Mouse (Mus musculus): ENCODE measurements around the gene Svip. TPM values are rescaled to one million over a fixed set of nuclear protein-coding genes. Genes with fewer than 3 reads are reported as not detected.

The Svip gene
- polyA plus RNA-seq, 1 experiment: 1.2 TPM

GRCm38 (mm10) chr7:51985763-51986162 lies 20.1 kb downstream of the Svip start:
- no peaks in the 10 kb centered on the region for H3K79me3 ChIP-seq (ENCODE audit: low read depth)
- no peak overlapping the region for H3K4me3 ChIP-seq (ENCODE audit: insufficient read depth, poor library complexity, severe bottlenecking)
- H3K79me2 ChIP-seq (ENCODE audit: control insufficient read depth, insufficient read depth): no peaks in the 10 kb centered on the region
- TF ChIP-seq MAX (IDR thresholded peaks at IDR 0.05) (no peak), CTCF (IDR thresholded peaks at IDR 0.05; ENCODE audit: control insufficient read depth, insufficient read depth, insufficient read length) (no peak), USF1 (IDR thresholded peaks at IDR 0.05; ENCODE audit: low read depth) (no peak), MYOD1 (IDR thresholded peaks at IDR 0.05; ENCODE audit: control insufficient read depth, insufficient read length, low read depth) (no peak), CEBPB (IDR thresholded peaks at IDR 0.05; ENCODE audit: low read depth) (no peak), FOSL1 (IDR thresholded peaks at IDR 0.05; ENCODE audit: insufficient read depth, low read length, poor library complexity, severe bottlenecking) (no peak), MYOG (IDR thresholded peaks at IDR 0.05; ENCODE audit: control insufficient read depth, extremely low read depth, insufficient read length) (no peak)
- no peaks in the 10 kb centered on the region for H3K27me3 ChIP-seq (ENCODE audit: control insufficient read depth, insufficient read depth, insufficient read length)
- H3K36me3 ChIP-seq (ENCODE audit: control insufficient read depth, insufficient read depth): no peaks in the 10 kb centered on the region
- H3ac ChIP-seq (ENCODE audit: control insufficient read depth, insufficient read length, low read depth): no peak overlapping the region

- no peaks in the 10 kb centered on the region for H3K27me3 ChIP-seq (ENCODE audit: control insufficient read depth, insufficient read depth, insufficient read length)
- TF ChIP-seq CEBPB (IDR thresholded peaks at IDR 0.05; ENCODE audit: low read depth): no peak
- no peak for TF ChIP-seq MAX (IDR thresholded peaks at IDR 0.05)
- TF ChIP-seq USF1 (IDR thresholded peaks at IDR 0.05; ENCODE audit: low read depth): no peak
- TF ChIP-seq CTCF (IDR thresholded peaks at IDR 0.05; ENCODE audit: control insufficient read depth, insufficient read depth, insufficient read length): no peak
- TF ChIP-seq FOSL1 (IDR thresholded peaks at IDR 0.05; ENCODE audit: insufficient read depth, low read length, poor library complexity, severe bottlenecking): no peak
- no peak for TF ChIP-seq MYOG (IDR thresholded peaks at IDR 0.05; ENCODE audit: control insufficient read depth, extremely low read depth, insufficient read length)
- no peak for TF ChIP-seq MYOD1 (IDR thresholded peaks at IDR 0.05; ENCODE audit: control insufficient read depth, insufficient read length, low read depth)
- H3K36me3 ChIP-seq (ENCODE audit: control insufficient read depth, insufficient read depth): no peaks in the 10 kb centered on the region
- H3K4me3 ChIP-seq (ENCODE audit: insufficient read depth, poor library complexity, severe bottlenecking): no peak overlapping the region
- no peaks in the 10 kb centered on the region for H3K79me3 ChIP-seq (ENCODE audit: low read depth)
- H3ac ChIP-seq (ENCODE audit: control insufficient read depth, insufficient read length, low read depth): no peak overlapping the region
- no peaks in the 10 kb centered on the region for H3K79me2 ChIP-seq (ENCODE audit: control insufficient read depth, insufficient read depth)
Measured at GRCm38 (mm10) chr7:51982303-51982702, 23.5 kb downstream of the Svip start.

DNA sequence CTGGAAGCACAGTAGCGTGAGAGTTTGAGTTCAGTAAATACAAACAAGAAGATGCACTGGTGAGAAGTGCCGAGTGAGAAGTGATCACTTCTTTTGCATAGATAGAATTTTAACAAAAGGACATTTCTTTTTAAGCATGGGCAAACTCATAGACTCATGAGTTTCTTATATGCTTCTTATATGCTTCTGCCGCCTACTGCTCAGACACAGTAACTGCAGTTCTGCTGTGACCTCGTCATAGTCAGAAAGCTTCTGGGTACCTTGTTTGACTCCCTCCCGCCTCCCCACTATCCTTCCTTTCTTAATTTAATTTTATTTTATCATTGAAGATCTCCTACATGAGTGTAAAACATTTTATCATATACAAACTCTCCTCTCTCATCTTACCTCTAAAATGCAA lies 26.5 kb downstream of the Svip start:
- no peaks in the 10 kb centered on the region for H3K79me3 ChIP-seq (ENCODE audit: low read depth)
- no peaks in the 10 kb centered on the region for H3K27me3 ChIP-seq (ENCODE audit: control insufficient read depth, insufficient read depth, insufficient read length)

GRCm38 (mm10) chr7:51975181-51975580 lies 30.6 kb downstream of the Svip start:
- H3K36me3 ChIP-seq (ENCODE audit: control insufficient read depth, insufficient read depth): no peaks in the 10 kb centered on the region
- no peak for TF ChIP-seq CTCF (IDR thresholded peaks at IDR 0.05; ENCODE audit: control insufficient read depth, insufficient read depth, insufficient read length)
- no peak for TF ChIP-seq MYOD1 (IDR thresholded peaks at IDR 0.05; ENCODE audit: control insufficient read depth, insufficient read length, low read depth)
- no peak for TF ChIP-seq USF1 (IDR thresholded peaks at IDR 0.05; ENCODE audit: low read depth)
- no peak for TF ChIP-seq FOSL1 (IDR thresholded peaks at IDR 0.05; ENCODE audit: insufficient read depth, low read length, poor library complexity, severe bottlenecking)
- no peak for TF ChIP-seq MAX (IDR thresholded peaks at IDR 0.05)
- no peak for TF ChIP-seq MYOG (IDR thresholded peaks at IDR 0.05; ENCODE audit: control insufficient read depth, extremely low read depth, insufficient read length)
- no peak for TF ChIP-seq CEBPB (IDR thresholded peaks at IDR 0.05; ENCODE audit: low read depth)

More for the DNA sequence above, 26.5 kb downstream of the Svip start:
- TF ChIP-seq MYOG (IDR thresholded peaks at IDR 0.05; ENCODE audit: control insufficient read depth, extremely low read depth, insufficient read length) (no peak), CTCF (IDR thresholded peaks at IDR 0.05; ENCODE audit: control insufficient read depth, insufficient read depth, insufficient read length) (peak; percentile 7), USF1 (IDR thresholded peaks at IDR 0.05; ENCODE audit: low read depth) (no peak), MAX (IDR thresholded peaks at IDR 0.05) (no peak), CEBPB (IDR thresholded peaks at IDR 0.05; ENCODE audit: low read depth) (no peak)
- no peaks in the 10 kb centered on the region for H3K79me2 ChIP-seq (ENCODE audit: control insufficient read depth, insufficient read depth)
- no peak overlapping the region for H3ac ChIP-seq (ENCODE audit: control insufficient read depth, insufficient read length, low read depth)
- H3K4me3 ChIP-seq (ENCODE audit: insufficient read depth, poor library complexity, severe bottlenecking): no peak overlapping the region
- H3K36me3 ChIP-seq (ENCODE audit: control insufficient read depth, insufficient read depth): no peaks in the 10 kb centered on the region

GRCm38 (mm10) chr7:51973526-51973925 lies 32.3 kb downstream of the Svip start:
- no peaks in the 10 kb centered on the region for H3K36me3 ChIP-seq (ENCODE audit: control insufficient read depth, insufficient read depth)
- TF ChIP-seq MYOD1 (IDR thresholded peaks at IDR 0.05; ENCODE audit: control insufficient read depth, insufficient read length, low read depth) (no peak), MAX (IDR thresholded peaks at IDR 0.05) (no peak), USF1 (IDR thresholded peaks at IDR 0.05; ENCODE audit: low read depth) (no peak), CEBPB (IDR thresholded peaks at IDR 0.05; ENCODE audit: low read depth) (no peak), MYOG (IDR thresholded peaks at IDR 0.05; ENCODE audit: control insufficient read depth, extremely low read depth, insufficient read length) (no peak), CTCF (IDR thresholded peaks at IDR 0.05; ENCODE audit: control insufficient read depth, insufficient read depth, insufficient read length) (no peak), FOSL1 (IDR thresholded peaks at IDR 0.05; ENCODE audit: insufficient read depth, low read length, poor library complexity, severe bottlenecking) (no peak)
- H3K79me2 ChIP-seq (ENCODE audit: control insufficient read depth, insufficient read depth): no peaks in the 10 kb centered on the region
- no peak overlapping the region for H3ac ChIP-seq (ENCODE audit: control insufficient read depth, insufficient read length, low read depth)
- no peaks in the 10 kb centered on the region for H3K79me3 ChIP-seq (ENCODE audit: low read depth)
- H3K4me3 ChIP-seq (ENCODE audit: insufficient read depth, poor library complexity, severe bottlenecking): no peak overlapping the region
- H3K27me3 ChIP-seq (ENCODE audit: control insufficient read depth, insufficient read depth, insufficient read length): no peaks in the 10 kb centered on the region

More at GRCm38 (mm10) chr7:51975181-51975580, 30.6 kb downstream of the Svip start:
- Histone ChIP-seq H3K27me3 (ENCODE audit: control insufficient read depth, insufficient read depth, insufficient read length) (no peaks in the 10 kb centered on the region), H3K79me3 (ENCODE audit: low read depth) (no peaks in the 10 kb centered on the region), H3K4me3 (ENCODE audit: insufficient read depth, poor library complexity, severe bottlenecking) (no peak overlapping the region), H3K79me2 (ENCODE audit: control insufficient read depth, insufficient read depth) (no peaks in the 10 kb centered on the region), H3ac (ENCODE audit: control insufficient read depth, insufficient read length, low read depth) (no peak overlapping the region)

DNA sequence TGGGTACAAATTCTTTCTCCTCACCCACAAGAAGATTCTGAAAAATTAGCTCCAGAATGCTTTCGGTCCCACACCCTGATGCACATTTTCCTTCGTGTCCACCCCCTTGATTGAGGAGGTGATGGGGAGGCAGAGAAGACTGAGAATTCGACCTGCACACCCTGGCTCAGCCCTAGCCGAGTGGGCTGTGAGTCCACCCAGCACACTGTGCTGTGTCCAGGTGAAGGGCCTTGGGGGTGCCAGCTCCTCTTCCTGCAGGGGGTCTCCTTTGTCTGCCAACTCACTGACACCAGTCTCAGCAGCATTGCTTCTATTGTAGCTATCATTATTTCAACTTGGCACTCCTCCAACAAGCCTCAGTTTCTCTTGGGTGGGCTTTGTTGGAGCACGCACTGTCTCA lies 32.7 kb downstream of the Svip start:
- Histone ChIP-seq H3K79me3 (ENCODE audit: low read depth) (no peaks in the 10 kb centered on the region), H3K4me3 (ENCODE audit: insufficient read depth, poor library complexity, severe bottlenecking) (no peak overlapping the region), H3K27me3 (ENCODE audit: control insufficient read depth, insufficient read depth, insufficient read length) (no peaks in the 10 kb centered on the region), H3K36me3 (ENCODE audit: control insufficient read depth, insufficient read depth) (no peaks in the 10 kb centered on the region), H3ac (ENCODE audit: control insufficient read depth, insufficient read length, low read depth) (peak overlapping the region; percentile 12), H3K79me2 (ENCODE audit: control insufficient read depth, insufficient read depth) (no peaks in the 10 kb centered on the region)
- TF ChIP-seq CEBPB (IDR thresholded peaks at IDR 0.05; ENCODE audit: low read depth) (no peak), MAX (IDR thresholded peaks at IDR 0.05) (no peak), MYOD1 (IDR thresholded peaks at IDR 0.05; ENCODE audit: control insufficient read depth, insufficient read length, low read depth) (no peak), FOSL1 (IDR thresholded peaks at IDR 0.05; ENCODE audit: insufficient read depth, low read length, poor library complexity, severe bottlenecking) (no peak), CTCF (IDR thresholded peaks at IDR 0.05; ENCODE audit: control insufficient read depth, insufficient read depth, insufficient read length) (no peak), USF1 (IDR thresholded peaks at IDR 0.05; ENCODE audit: low read depth) (no peak), MYOG (IDR thresholded peaks at IDR 0.05; ENCODE audit: control insufficient read depth, extremely low read depth, insufficient read length) (no peak)

Data from C2C12 (cell line).